Mouse (Mus musculus): ENCODE measurements around the gene Creb3l1. TPM values are rescaled to one million over a fixed set of nuclear protein-coding genes. Genes with fewer than 3 reads are reported as not detected.

The Creb3l1 gene
- polyA plus RNA-seq, 1 experiment: 10.9 TPM

GRCm38 (mm10) chr2:92029387-92030133 lies 5.3 kb upstream of the Creb3l1 start:
- TF ChIP-seq POLR2A (IDR thresholded peaks at IDR 0.05; ENCODE audit: insufficient read depth, low read length): no peak
- no peak for TF ChIP-seq EP300 (IDR thresholded peaks at IDR 0.05; ENCODE audit: insufficient read depth, low read depth, low read length)
- TF ChIP-seq CTCF (IDR thresholded peaks at IDR 0.05; ENCODE audit: low read depth, low read length): no peak
- H3K9ac ChIP-seq (ENCODE audit: low read depth, poor library complexity, severe bottlenecking): no peak overlapping the region
- no peak overlapping the region for H3K4me3 ChIP-seq (ENCODE audit: low read depth, low read length)
- H3K27me3 ChIP-seq (ENCODE audit: control insufficient read depth, insufficient read depth, low read length, poor library complexity, severe bottlenecking): 0 out of 2 replicates have a peak, but pooled peaks cover 2% of the 10 kb centered on the region
- no peak overlapping the region for H3K27ac ChIP-seq (ENCODE audit: insufficient read depth, low read length)
- H3K4me1 ChIP-seq (ENCODE audit: control insufficient read depth, insufficient read depth, low read length): peaks cover 2% of the 10 kb centered on the region
- H3K36me3 ChIP-seq (ENCODE audit: control insufficient read depth, insufficient read depth, low read length, poor library complexity, severe bottlenecking): no peaks in the 10 kb centered on the region
- no peaks in the 10 kb centered on the region for H3K9me3 ChIP-seq (replicated peaks; ENCODE audit: control insufficient read depth, insufficient read depth, low read length, poor library complexity, severe bottlenecking)

- no peak for TF ChIP-seq POLR2A (IDR thresholded peaks at IDR 0.05; ENCODE audit: insufficient read depth, low read length)
- TF ChIP-seq EP300 (IDR thresholded peaks at IDR 0.05; ENCODE audit: insufficient read depth, low read depth, low read length): no peak
- TF ChIP-seq CTCF (IDR thresholded peaks at IDR 0.05; ENCODE audit: low read depth, low read length): no peak
- Histone ChIP-seq H3K27me3 (ENCODE audit: control insufficient read depth, insufficient read depth, low read length, poor library complexity, severe bottlenecking) (peaks cover 8% of the 10 kb centered on the region; the same call in 1 of the 2 replicates), H3K9me3 (replicated peaks; ENCODE audit: control insufficient read depth, insufficient read depth, low read length, poor library complexity, severe bottlenecking) (no peaks in the 10 kb centered on the region), H3K9ac (ENCODE audit: low read depth, poor library complexity, severe bottlenecking) (no peak overlapping the region), H3K27ac (ENCODE audit: insufficient read depth, low read length) (no peak overlapping the region), H3K36me3 (ENCODE audit: control insufficient read depth, insufficient read depth, low read length, poor library complexity, severe bottlenecking) (no peaks in the 10 kb centered on the region), H3K4me1 (ENCODE audit: control insufficient read depth, insufficient read depth, low read length) (peaks cover 2% of the 10 kb centered on the region), H3K4me3 (ENCODE audit: low read depth, low read length) (no peak overlapping the region)
Observed at GRCm38 (mm10) chr2:92027811-92028590, 3.7 kb upstream of the Creb3l1 start.

DNA sequence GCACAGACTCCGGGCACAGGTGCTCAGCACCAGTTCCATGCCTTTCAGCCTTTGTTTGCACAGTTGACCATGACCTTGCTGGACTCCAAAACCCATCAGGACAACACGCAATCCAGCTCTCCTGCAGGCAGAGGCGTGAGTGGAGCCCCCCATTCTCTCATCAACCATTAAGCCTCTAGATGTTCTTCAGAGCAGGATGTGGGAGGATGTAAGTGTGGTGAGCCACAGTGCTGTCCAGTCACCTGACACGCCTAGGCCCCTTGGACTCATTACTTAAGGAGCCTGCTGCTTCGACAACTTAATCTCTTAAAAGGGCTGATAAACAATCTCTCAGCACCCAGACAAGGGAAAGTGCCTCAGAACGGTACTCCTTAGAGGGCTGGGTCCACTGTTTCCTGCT lies 1.7 kb upstream of the Creb3l1 start:
- Histone ChIP-seq H3K4me3 (ENCODE audit: low read depth, low read length) (no peak overlapping the region), H3K9ac (ENCODE audit: low read depth, poor library complexity, severe bottlenecking) (no peak overlapping the region), H3K4me1 (ENCODE audit: control insufficient read depth, insufficient read depth, low read length) (peaks cover 2% of the 10 kb centered on the region), H3K27ac (ENCODE audit: insufficient read depth, low read length) (no peak overlapping the region), H3K9me3 (replicated peaks; ENCODE audit: control insufficient read depth, insufficient read depth, low read length, poor library complexity, severe bottlenecking) (no peaks in the 10 kb centered on the region), H3K27me3 (ENCODE audit: control insufficient read depth, insufficient read depth, low read length, poor library complexity, severe bottlenecking) (peaks cover 8% of the 10 kb centered on the region; the same call in 1 of the 2 replicates), H3K36me3 (ENCODE audit: control insufficient read depth, insufficient read depth, low read length, poor library complexity, severe bottlenecking) (no peaks in the 10 kb centered on the region)
- no peak for TF ChIP-seq POLR2A (IDR thresholded peaks at IDR 0.05; ENCODE audit: insufficient read depth, low read length)
- no peak for TF ChIP-seq CTCF (IDR thresholded peaks at IDR 0.05; ENCODE audit: low read depth, low read length)
- no peak for TF ChIP-seq EP300 (IDR thresholded peaks at IDR 0.05; ENCODE audit: insufficient read depth, low read depth, low read length)

- H3K36me3 ChIP-seq (ENCODE audit: control insufficient read depth, insufficient read depth, low read length, poor library complexity, severe bottlenecking): no peaks in the 10 kb centered on the region
- no peak for TF ChIP-seq CTCF (IDR thresholded peaks at IDR 0.05; ENCODE audit: low read depth, low read length)
- TF ChIP-seq EP300 (IDR thresholded peaks at IDR 0.05; ENCODE audit: insufficient read depth, low read depth, low read length): no peak
- TF ChIP-seq POLR2A (IDR thresholded peaks at IDR 0.05; ENCODE audit: insufficient read depth, low read length): no peak
- H3K4me3 ChIP-seq (ENCODE audit: low read depth, low read length): no peak overlapping the region
- H3K4me1 ChIP-seq (ENCODE audit: control insufficient read depth, insufficient read depth, low read length): peaks cover 2% of the 10 kb centered on the region
- no peaks in the 10 kb centered on the region for H3K9me3 ChIP-seq (replicated peaks; ENCODE audit: control insufficient read depth, insufficient read depth, low read length, poor library complexity, severe bottlenecking)
- H3K27me3 ChIP-seq (ENCODE audit: control insufficient read depth, insufficient read depth, low read length, poor library complexity, severe bottlenecking): peaks cover 8% of the 10 kb centered on the region; the same call in 1 of the 2 replicates
- H3K9ac ChIP-seq (ENCODE audit: low read depth, poor library complexity, severe bottlenecking): no peak overlapping the region
- H3K27ac ChIP-seq (ENCODE audit: insufficient read depth, low read length): no peak overlapping the region
Observed at GRCm38 (mm10) chr2:92025202-92025601, 900 bp upstream of the Creb3l1 start.

DNA sequence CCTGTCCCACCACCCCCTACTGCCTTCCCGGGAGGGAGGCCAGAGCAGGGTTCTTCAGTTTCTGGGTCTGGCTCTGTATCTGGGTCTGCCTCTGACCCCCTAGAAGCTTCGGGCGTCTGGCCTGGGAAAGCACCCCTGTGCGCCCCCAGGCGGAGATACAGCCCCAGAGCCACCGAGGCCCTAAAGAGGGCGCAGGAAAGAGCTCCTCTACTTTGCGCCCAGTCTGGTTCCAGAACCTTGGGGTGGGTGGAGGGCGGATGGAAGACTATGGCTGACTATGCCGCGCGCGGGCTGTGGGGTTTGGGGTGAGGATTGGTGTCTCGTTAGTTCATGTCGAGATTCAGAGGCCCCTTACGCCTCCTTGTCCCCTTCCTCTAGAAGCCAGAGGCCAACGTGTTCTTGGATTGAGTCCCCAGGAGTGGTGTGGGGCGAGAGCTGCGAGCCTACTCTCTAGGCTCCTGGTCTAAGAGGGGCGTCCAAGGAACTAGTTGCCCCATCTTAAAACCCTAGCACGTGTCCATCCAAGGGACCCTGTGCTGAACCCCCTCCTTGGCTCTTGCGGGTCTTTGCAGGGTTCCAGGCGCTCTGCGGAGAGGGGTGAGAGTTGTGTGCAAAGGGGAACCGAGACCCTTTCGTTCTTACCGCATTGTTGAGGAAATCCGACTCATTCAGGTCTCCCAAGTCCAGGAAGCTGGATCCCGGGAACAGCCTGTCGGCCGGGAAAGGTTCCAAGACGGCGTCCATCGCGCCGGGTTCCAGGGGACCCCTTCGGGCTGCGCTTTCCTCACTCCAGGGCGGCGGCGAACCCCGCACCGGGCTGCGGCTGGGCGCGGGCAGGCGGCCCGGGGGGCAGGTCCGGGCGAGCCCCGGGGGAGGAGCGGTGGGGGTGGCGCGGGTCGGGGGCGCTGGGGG lies 684 bp downstream of the Creb3l1 start:
- Histone ChIP-seq H3K27me3 (ENCODE audit: control insufficient read depth, insufficient read depth, low read length, poor library complexity, severe bottlenecking) (peaks cover 8% of the 10 kb centered on the region; the same call in 1 of the 2 replicates), H3K9me3 (replicated peaks; ENCODE audit: control insufficient read depth, insufficient read depth, low read length, poor library complexity, severe bottlenecking) (no peaks in the 10 kb centered on the region), H3K9ac (ENCODE audit: low read depth, poor library complexity, severe bottlenecking) (peak overlapping the region; percentile 92), H3K4me3 (ENCODE audit: low read depth, low read length) (peak overlapping the region; percentile 76), H3K27ac (ENCODE audit: insufficient read depth, low read length) (no peak overlapping the region), H3K4me1 (ENCODE audit: control insufficient read depth, insufficient read depth, low read length) (peaks cover 2% of the 10 kb centered on the region), H3K36me3 (ENCODE audit: control insufficient read depth, insufficient read depth, low read length, poor library complexity, severe bottlenecking) (no peaks in the 10 kb centered on the region)
- no peak for TF ChIP-seq EP300 (IDR thresholded peaks at IDR 0.05; ENCODE audit: insufficient read depth, low read depth, low read length)
- TF ChIP-seq CTCF (IDR thresholded peaks at IDR 0.05; ENCODE audit: low read depth, low read length): peak; percentile 55
